In the genomic region with DNA sequence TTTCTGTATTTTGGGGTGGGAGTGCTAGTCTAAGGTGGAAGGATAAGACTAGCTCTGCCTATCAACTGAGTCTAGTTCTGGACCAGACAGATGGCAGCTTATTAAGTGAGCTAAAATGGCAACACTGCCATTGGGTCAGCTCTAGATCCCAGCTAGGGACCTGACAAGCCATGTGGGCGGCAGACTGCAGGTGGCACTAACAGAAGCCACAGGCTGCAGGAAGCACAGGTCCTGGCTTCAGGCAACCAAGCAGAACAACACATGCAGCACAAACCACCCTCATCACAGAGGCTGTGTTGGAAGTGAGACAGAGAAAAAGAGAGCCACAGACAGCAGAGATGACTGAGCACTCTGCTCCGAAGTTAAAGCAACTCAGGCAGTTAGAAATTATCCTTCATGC, we compare ENCODE assay signal across 23 mouse cellular contexts. TPM values are rescaled to one million over a fixed set of nuclear protein-coding genes. Genes with fewer than 3 reads are reported as not detected.
DNase-seq lines count a peak whose midpoint lies in the region; ATAC-seq and TF ChIP-seq lines count a peak whose summit lies in the region.
"Had no signal": no experiment of that assay in that cellular context is flagged by ENCODE, and none has a peak within 500 bp of the region (broad histone marks: within the 10 kb centered on the region; RNA-seq: fewer than 3 reads in every experiment).

No protein-coding gene starts in this region.

- H3K36me3 ChIP-seq in liver, postnatal 0 days (replicated peaks; ENCODE audit: insufficient read depth, low read length), result peaks cover 54% of the 10 kb centered on the region

- WGBS in liver, postnatal 0 days (ENCODE audit: insufficient replicate concordance), result 72% methylated on average over 2 of the region's 2 CpGs

- DNase-seq in liver, postnatal 0 days, result peak; percentile 22
- no peak for DNase-seq in liver
- DNase-seq in B cell, adult 2 months, result peak; percentile 52 to 53
- peak; percentile 57 for DNase-seq in cerebellum, adult 11 months
- peak; percentile 35 to 48 for DNase-seq in cerebellum, postnatal 14 days
- DNase-seq in adrenal gland, postnatal 10 days, result no peak
- DNase-seq in adrenal gland, adult (ENCODE audit: inconsistent age in 2 of 2, low spot score in 1 of 2), result no peak
- DNase-seq in yolk sac, embryonic 10.5 days (ENCODE audit: low spot score), result no peak
- DNase-seq: adrenal gland, postnatal 14 days; gastrocnemius, postnatal 14 days; heart, adult 18-20 months; kidney, adult 9 months; lung, postnatal 14 days; right cerebral cortex, postnatal 4 days had no signal

- no peak overlapping the region for H3K4me3 ChIP-seq in liver, postnatal 0 days (ENCODE audit: low read depth, low read length)
- H3K4me3 ChIP-seq: embryonic facial prominence, embryonic 12.5 days; erythroblast, embryonic 14.5 days; forebrain, embryonic 15.5 days; heart, embryonic 13.5 days; hindbrain, embryonic 13.5 days; limb, embryonic 15.5 days had no signal

- no peak overlapping the region for H3K27ac ChIP-seq in liver, postnatal 0 days (ENCODE audit: low read depth)
- H3K27ac ChIP-seq: embryonic facial prominence, embryonic 12.5 days; forebrain, embryonic 15.5 days; heart, embryonic 13.5 days; hindbrain, embryonic 13.5 days; limb, embryonic 15.5 days had no signal

- no peaks in the 10 kb centered on the region for H3K9me3 ChIP-seq in liver, postnatal 0 days (ENCODE audit: low read length)
- H3K9me3 ChIP-seq: embryonic facial prominence, embryonic 12.5 days; forebrain, embryonic 15.5 days; heart, embryonic 13.5 days; hindbrain, embryonic 13.5 days; limb, embryonic 15.5 days had no signal

- no peak for ATAC-seq in liver, postnatal 0 days
- ATAC-seq: forebrain, embryonic 15.5 days; inflammation-experienced regulatory T-cells, adult 6 months; Patski had no signal

- no peak overlapping the region for H3K4me2 ChIP-seq in liver, postnatal 0 days (ENCODE audit: low read depth, low read length)
- H3K4me2 ChIP-seq: embryonic facial prominence, embryonic 12.5 days; forebrain, embryonic 15.5 days; heart, embryonic 13.5 days; hindbrain, embryonic 13.5 days; limb, embryonic 15.5 days had no signal

- H3K4me1 ChIP-seq in liver, postnatal 0 days (ENCODE audit: insufficient read depth), result peaks cover 20% of the 10 kb centered on the region
- H3K4me1 ChIP-seq: embryonic facial prominence, embryonic 12.5 days; forebrain, embryonic 15.5 days; hindbrain, embryonic 13.5 days; limb, embryonic 15.5 days had no signal

- peak; percentile 30 for TF ChIP-seq CTCF in liver, postnatal 0 days (IDR thresholded peaks at IDR 0.05; ENCODE audit: low read depth)

- no peak for TF ChIP-seq EP300 in liver, postnatal 0 days (IDR thresholded peaks at IDR 0.05; ENCODE audit: low read depth)

- no peak overlapping the region for H3K9ac ChIP-seq in liver, postnatal 0 days (replicated peaks)
- H3K9ac ChIP-seq: embryonic facial prominence, embryonic 12.5 days; forebrain, embryonic 15.5 days; heart, embryonic 13.5 days; hindbrain, embryonic 13.5 days; limb, embryonic 15.5 days had no signal

- no peaks in the 10 kb centered on the region for H3K27me3 ChIP-seq in liver, postnatal 0 days (ENCODE audit: insufficient read depth, low read length)
- H3K27me3 ChIP-seq: embryonic facial prominence, embryonic 12.5 days; forebrain, embryonic 15.5 days; heart, embryonic 13.5 days; hindbrain, embryonic 13.5 days; limb, embryonic 15.5 days; Patski had no signal

RNA-seq across cellular contexts. Expression of gene Ccdc186, which starts 16.6 kb away (rescaled TPM):
- 3.8 and 4.6 TPM in 2 replicates for polyA plus RNA-seq in liver, postnatal 0 days (2015; fragmentation: Nextera tagmentation; extraction: Ambion mirVana)
- total RNA-seq in adrenal gland, postnatal 10 days (2021), result 10 to 100 TPM; 19.9 to 20.0 TPM

RNA-seq across cellular contexts. Expression of gene Tdrd1, which starts 20.6 kb away (rescaled TPM):
- polyA plus RNA-seq in liver, postnatal 0 days (2015; fragmentation: Nextera tagmentation; extraction: Ambion mirVana), result not detected in 2 replicates
- under 1 TPM in 1 of 2 experiments, not detected in 1; 0.12 TPM for total RNA-seq in adrenal gland, postnatal 10 days (2021)
- total RNA-seq: adrenal gland, postnatal 14 days; gastrocnemius, postnatal 14 days; heart, adult 18-20 months; megakaryocyte-erythroid progenitor cell, adult 5-6 weeks had no signal
- polyA plus RNA-seq: erythroblast, embryonic 14.5 days; inflammation-experienced regulatory T-cells, adult 6 months had no signal

Comparison
In these comparisons a context has a peak if more than half of its experiments do, and no peak if none do; other contexts are left out.
1. DNase-seq: peak in liver, postnatal 0 days (single experiment), B cell, adult 2 months (2 of 2), cerebellum, adult 11 months (single experiment) and cerebellum, postnatal 14 days (2 of 2); none in liver (single experiment), adrenal gland, postnatal 10 days (single experiment), adrenal gland, adult (0 of 2) and yolk sac, embryonic 10.5 days (single experiment).